ENCODE assay signal across 15 mouse cellular contexts in the genomic region with DNA sequence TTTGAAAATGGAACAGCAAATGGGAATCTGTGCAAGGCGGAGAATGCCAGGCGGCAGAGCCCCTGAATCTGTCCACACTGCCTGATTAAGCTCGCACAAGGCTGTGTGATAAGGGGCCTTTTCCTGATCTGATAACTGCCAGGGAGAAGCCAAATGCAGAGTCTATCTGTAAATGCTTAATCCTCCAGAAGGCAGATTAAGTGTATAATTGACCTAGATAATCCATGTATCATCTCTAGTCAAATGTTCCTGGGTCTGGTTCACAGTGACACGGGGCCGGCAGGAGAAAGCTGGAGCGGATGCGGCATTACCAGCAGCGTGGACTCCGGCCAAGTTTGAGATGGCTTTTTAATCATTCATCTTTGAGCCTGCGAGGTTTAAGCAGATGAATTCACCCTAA. TPM values are rescaled to one million over a fixed set of nuclear protein-coding genes. Genes with fewer than 3 reads are reported as not detected.
DNase-seq lines count a peak whose midpoint lies in the region; ATAC-seq and TF ChIP-seq lines count a peak whose summit lies in the region.
"Had no signal": no experiment of that assay in that cellular context is flagged by ENCODE, and none has a peak within 500 bp of the region (broad histone marks: within the 10 kb centered on the region; RNA-seq: fewer than 3 reads in every experiment).

No protein-coding gene starts in this region.

- no peak overlapping the region for H3K4me3 ChIP-seq in hindbrain, postnatal 0 days (ENCODE audit: low read length)
- H3K4me3 ChIP-seq in hindbrain, embryonic 12.5 days = no peak overlapping the region
- H3K4me3 ChIP-seq in midbrain, embryonic 16.5 days (ENCODE audit: low read depth, low read length) = no peak overlapping the region
- H3K4me3 ChIP-seq in midbrain, embryonic 11.5 days (ENCODE audit: low read depth, low read length) = no peak overlapping the region
- H3K4me3 ChIP-seq: gastrocnemius, adult 2 months; limb, embryonic 10.5 days; liver, embryonic 15.5 days; myocyte had no signal

- no peak overlapping the region for H3K9ac ChIP-seq in hindbrain, postnatal 0 days (replicated peaks; ENCODE audit: low read length)
- H3K9ac ChIP-seq in hindbrain, embryonic 12.5 days = no peak overlapping the region
- no peak overlapping the region for H3K9ac ChIP-seq in midbrain, embryonic 16.5 days (ENCODE audit: low read depth, low read length)
- no peak overlapping the region for H3K9ac ChIP-seq in midbrain, embryonic 11.5 days (ENCODE audit: low read length)
- H3K9ac ChIP-seq: liver, embryonic 15.5 days had no signal

- peaks cover 3% of the 10 kb centered on the region; the same call in 1 of the 2 replicates for H3K36me3 ChIP-seq in hindbrain, postnatal 0 days (ENCODE audit: insufficient read depth, low read length)
- peaks cover 4% of the 10 kb centered on the region; the same call in 1 of the 2 replicates for H3K36me3 ChIP-seq in hindbrain, embryonic 12.5 days
- no peaks in the 10 kb centered on the region for H3K36me3 ChIP-seq in midbrain, embryonic 16.5 days (ENCODE audit: control insufficient read depth, insufficient read depth, low read length)
- no peaks in the 10 kb centered on the region for H3K36me3 ChIP-seq in midbrain, embryonic 11.5 days (ENCODE audit: control insufficient read depth, insufficient read depth, low read length)
- H3K36me3 ChIP-seq: limb, embryonic 10.5 days; liver, embryonic 15.5 days had no signal

- peak; percentile 67 for DNase-seq in hindbrain, postnatal 0 days (ENCODE audit: low spot score)
- DNase-seq in midbrain, embryonic 11.5 days (ENCODE audit: low spot score, missing footprints) = no peak
- DNase-seq in cerebellum, adult 11-12 months = peak; percentile 39
- DNase-seq in retina, postnatal 1 day = peak; percentile 77
- no peak for DNase-seq in urinary bladder, postnatal 4 days (ENCODE audit: low spot score in 2 of 2)
- DNase-seq: gastrocnemius, adult 2 months had no signal

- WGBS in hindbrain, postnatal 0 days = 54% methylated on average over 10 of the region's 10 CpGs
- 81% methylated on average over 10 of the region's 10 CpGs for WGBS in hindbrain, embryonic 12.5 days
- 41% methylated on average over 10 of the region's 10 CpGs for WGBS in midbrain, embryonic 16.5 days
- 82% methylated on average over 10 of the region's 10 CpGs for WGBS in midbrain, embryonic 11.5 days

- H3K27ac ChIP-seq in hindbrain, postnatal 0 days = no peak overlapping the region
- H3K27ac ChIP-seq in hindbrain, embryonic 12.5 days = no peak overlapping the region
- 0 out of 2 replicates have a peak overlapping the region, but pooled peaks have one; percentile 1 for H3K27ac ChIP-seq in midbrain, embryonic 16.5 days (ENCODE audit: low read length)
- no peak overlapping the region for H3K27ac ChIP-seq in midbrain, embryonic 11.5 days (ENCODE audit: low read depth, low read length)
- H3K27ac ChIP-seq: gastrocnemius, adult 2 months; limb, embryonic 10.5 days; liver, embryonic 15.5 days had no signal

- TF ChIP-seq CTCF in hindbrain, postnatal 0 days (IDR thresholded peaks at IDR 0.05; ENCODE audit: low read depth) = no peak

- no peaks in the 10 kb centered on the region for H3K4me1 ChIP-seq in hindbrain, postnatal 0 days (ENCODE audit: insufficient read depth, low read length)
- no peaks in the 10 kb centered on the region for H3K4me1 ChIP-seq in hindbrain, embryonic 12.5 days
- no peaks in the 10 kb centered on the region for H3K4me1 ChIP-seq in midbrain, embryonic 16.5 days (ENCODE audit: control insufficient read depth, insufficient read depth, low read length)
- no peaks in the 10 kb centered on the region for H3K4me1 ChIP-seq in midbrain, embryonic 11.5 days (ENCODE audit: control insufficient read depth, insufficient read depth, low read length)
- H3K4me1 ChIP-seq: limb, embryonic 10.5 days; liver, embryonic 15.5 days had no signal

- no peaks in the 10 kb centered on the region for H3K27me3 ChIP-seq in hindbrain, postnatal 0 days (ENCODE audit: insufficient read depth, low read length)
- H3K27me3 ChIP-seq in hindbrain, embryonic 12.5 days = peaks cover 45% of the 10 kb centered on the region
- H3K27me3 ChIP-seq in midbrain, embryonic 16.5 days (ENCODE audit: control insufficient read depth, insufficient read depth, low read depth, low read length) = peaks cover 10% of the 10 kb centered on the region
- H3K27me3 ChIP-seq in midbrain, embryonic 11.5 days (ENCODE audit: control insufficient read depth, insufficient read depth, low read length) = peaks cover 16% of the 10 kb centered on the region
- H3K27me3 ChIP-seq: liver, embryonic 15.5 days had no signal

- no peak for ATAC-seq in hindbrain, postnatal 0 days
- ATAC-seq in hindbrain, embryonic 12.5 days (ENCODE audit: low FRiP score) = no peak
- no peak for ATAC-seq in midbrain, embryonic 16.5 days
- no peak for ATAC-seq in midbrain, embryonic 11.5 days (ENCODE audit: low FRiP score)
- ATAC-seq: intestine, embryonic 16.5 days had no signal

- no peaks in the 10 kb centered on the region for H3K9me3 ChIP-seq in hindbrain, postnatal 0 days (ENCODE audit: low read length)
- H3K9me3 ChIP-seq in hindbrain, embryonic 12.5 days (replicated peaks) = no peaks in the 10 kb centered on the region
- no peaks in the 10 kb centered on the region for H3K9me3 ChIP-seq in midbrain, embryonic 16.5 days (replicated peaks; ENCODE audit: control insufficient read depth, low read length, poor library complexity, severe bottlenecking)
- H3K9me3 ChIP-seq in midbrain, embryonic 11.5 days (ENCODE audit: control insufficient read depth, low read length) = no peaks in the 10 kb centered on the region
- H3K9me3 ChIP-seq: limb, embryonic 10.5 days; liver, embryonic 15.5 days had no signal

- no peak overlapping the region for H3K4me2 ChIP-seq in hindbrain, postnatal 0 days (ENCODE audit: low read depth, low read length)
- H3K4me2 ChIP-seq in hindbrain, embryonic 12.5 days (replicated peaks) = no peak overlapping the region
- no peak overlapping the region for H3K4me2 ChIP-seq in midbrain, embryonic 16.5 days (ENCODE audit: low read length)
- H3K4me2 ChIP-seq in midbrain, embryonic 11.5 days = no peak overlapping the region
- H3K4me2 ChIP-seq: liver, embryonic 15.5 days had no signal

RNA-seq across cellular contexts. Expression of a gene that starts 58.6 kb away (rescaled TPM):
- 0.52 and 1.8 TPM in 2 replicates for total RNA-seq in hindbrain, postnatal 0 days (2014; rRNA removed)
- polyA plus RNA-seq in hindbrain, postnatal 0 days (2015; fragmentation: Nextera tagmentation; extraction: Ambion mirVana) = not detected in 2 replicates
- 0.31 and 0.63 TPM in 2 replicates for polyA plus RNA-seq in hindbrain, embryonic 12.5 days (2016; fragmentation: Nextera tagmentation; extraction: Ambion mirVana)
- polyA plus RNA-seq in midbrain, embryonic 16.5 days (2015; fragmentation: Nextera tagmentation; extraction: Ambion mirVana) = 2.4 and 2.8 TPM in 2 replicates
- 3.1 and 3.8 TPM in 2 replicates for polyA plus RNA-seq in midbrain, embryonic 11.5 days (2014; fragmentation: Nextera tagmentation; extraction: Ambion mirVana)
- total RNA-seq: gastrocnemius, adult 2 months; heart, postnatal 25 days had no signal
- polyA plus RNA-seq: intestine, embryonic 16.5 days; limb, embryonic 10.5 days; myocyte; small intestine, adult 2 months; stomach, embryonic 16.5 days had no signal

Comparison
In these comparisons a context has a peak if more than half of its experiments do, and no peak if none do; other contexts are left out.
1. DNase-seq: peak in hindbrain, postnatal 0 days (single experiment), cerebellum, adult 11-12 months (single experiment) and retina, postnatal 1 day (single experiment); none in midbrain, embryonic 11.5 days (single experiment) and urinary bladder, postnatal 4 days (0 of 2).